Mouse (Mus musculus): ENCODE measurements around the gene Chkb.

DNA sequence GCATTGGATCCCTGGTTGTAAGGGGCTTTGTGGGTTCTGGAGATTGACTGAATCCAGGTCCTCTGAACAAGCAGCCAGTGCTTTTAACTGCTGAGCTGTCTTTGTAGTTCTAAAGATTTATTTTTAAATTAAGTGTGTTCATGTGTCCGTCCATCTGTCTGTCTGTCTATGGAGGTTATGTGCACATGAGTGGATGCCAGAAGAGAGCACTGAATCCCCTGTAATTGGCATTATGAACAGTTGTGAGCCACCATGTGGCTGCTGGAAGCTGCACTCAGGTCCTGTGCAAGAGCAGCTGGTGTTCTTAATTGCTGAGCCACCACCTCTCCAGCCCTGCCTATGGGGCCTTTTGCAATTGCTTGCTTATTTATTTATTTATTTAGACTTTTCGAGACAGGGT lies 31.6 kb downstream of the Chkb start:
- TF ChIP-seq GATA1 (IDR thresholded peaks at IDR 0.05; ENCODE audit: borderline replicate concordance, low read length) (no peak), FLI1 (IDR thresholded peaks at IDR 0.05; ENCODE audit: low read length) (no peak)
